Mouse (Mus musculus): ENCODE results near the gene Immp2l. TPM values are rescaled to one million over a fixed set of nuclear protein-coding genes. Genes with fewer than 3 reads are reported as not detected.

The Immp2l gene
- polyA plus RNA-seq, 1 experiment from 2014 or later = 20.5 TPM

DNA sequence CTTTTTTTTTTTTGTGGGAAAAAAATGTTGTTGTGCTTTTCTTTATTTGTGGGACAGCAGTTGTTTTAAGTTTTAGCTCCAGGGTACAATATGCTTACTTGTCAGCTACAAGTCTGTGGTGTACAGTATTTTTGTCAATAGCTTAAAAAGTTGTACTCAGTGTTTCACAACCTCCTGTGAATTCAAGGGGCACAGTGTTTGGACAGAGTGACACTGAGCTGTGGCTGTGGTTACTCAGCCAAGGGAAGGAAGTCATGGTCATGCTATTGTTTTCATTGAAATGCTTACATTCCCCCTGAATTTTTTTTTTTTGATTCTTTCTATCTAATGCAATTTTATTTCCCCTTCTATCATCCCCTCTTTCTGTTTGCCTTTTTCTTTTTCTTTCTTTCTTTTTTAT is 159.0 kb downstream of the Immp2l start:
- no peaks in the 10 kb centered on the region for H3K9me3 ChIP-seq (ENCODE audit: control insufficient read depth, low read length)
- H3K36me3 ChIP-seq (ENCODE audit: control insufficient read depth, insufficient read depth, low read length) = no peaks in the 10 kb centered on the region
- H3K4me2 ChIP-seq (ENCODE audit: low read length) = no peak overlapping the region
- ATAC-seq (replicated peaks; ENCODE audit: low FRiP score, low TSS enrichment, low read depth) (no peak), DNase-seq (ENCODE audit: low spot score) (no peak)
- no peaks in the 10 kb centered on the region for H3K27me3 ChIP-seq (replicated peaks; ENCODE audit: control insufficient read depth, insufficient read depth, low read length)
- no peak overlapping the region for H3K9ac ChIP-seq (ENCODE audit: low read length)
- H3K27ac ChIP-seq (ENCODE audit: low read depth) = no peak overlapping the region
- H3K4me1 ChIP-seq (replicated peaks; ENCODE audit: control insufficient read depth, insufficient read depth, low read length) = no peaks in the 10 kb centered on the region
- H3K4me3 ChIP-seq (ENCODE audit: low read depth, low read length) = no peak overlapping the region

DNA sequence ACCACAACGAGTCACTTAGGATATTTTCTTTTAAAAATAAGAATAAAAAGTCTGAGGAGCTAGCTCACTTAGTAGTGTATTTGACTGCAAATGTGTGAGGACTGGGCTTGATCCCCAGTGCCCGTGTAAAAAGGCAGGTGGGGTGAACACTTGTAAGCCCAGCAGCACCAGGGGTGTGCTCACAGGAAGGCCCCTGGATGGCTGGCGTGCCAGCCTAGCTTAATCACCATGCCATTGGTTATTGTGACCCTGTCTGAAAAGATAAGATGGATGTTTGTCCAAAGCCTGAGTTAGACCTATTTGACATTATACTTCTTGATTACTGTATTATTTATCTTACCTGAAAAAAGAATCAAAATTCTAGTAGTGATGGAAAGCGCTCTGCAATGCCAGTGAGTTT is 161.2 kb downstream of the Immp2l start:
- 81% methylated on average over 4 of the region's 4 CpGs for WGBS
- Histone ChIP-seq H3K4me1 (replicated peaks; ENCODE audit: control insufficient read depth, insufficient read depth, low read length) (no peaks in the 10 kb centered on the region), H3K4me2 (ENCODE audit: low read length) (no peak overlapping the region), H3K4me3 (ENCODE audit: low read depth, low read length) (no peak overlapping the region), H3K27me3 (replicated peaks; ENCODE audit: control insufficient read depth, insufficient read depth, low read length) (no peaks in the 10 kb centered on the region), H3K27ac (ENCODE audit: low read depth) (no peak overlapping the region), H3K36me3 (ENCODE audit: control insufficient read depth, insufficient read depth, low read length) (no peaks in the 10 kb centered on the region), H3K9me3 (ENCODE audit: control insufficient read depth, low read length) (no peaks in the 10 kb centered on the region), H3K9ac (ENCODE audit: low read length) (no peak overlapping the region)
- no peak for ATAC-seq (replicated peaks; ENCODE audit: low FRiP score, low TSS enrichment, low read depth)
- no peak for DNase-seq (ENCODE audit: low spot score)

DNA sequence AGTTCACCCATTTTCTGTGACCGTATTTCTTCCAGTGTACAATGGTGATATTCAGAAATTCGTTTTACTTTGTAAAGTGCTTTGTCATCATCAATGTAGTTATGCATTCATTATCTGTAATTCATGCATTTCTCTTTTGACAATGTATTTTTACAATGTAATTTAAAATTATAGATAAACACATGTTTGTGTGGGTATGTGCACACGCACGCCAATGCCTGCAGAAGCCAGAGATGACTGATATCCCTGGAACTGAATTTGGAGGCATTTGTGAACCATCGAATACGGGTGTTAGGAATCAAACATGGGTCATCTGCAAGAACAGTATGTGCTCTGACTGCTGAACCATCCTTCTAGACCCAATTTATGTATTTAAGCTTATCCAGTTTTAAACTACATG is 161.6 kb downstream of the Immp2l start:
- DNase-seq (ENCODE audit: low spot score) (no peak), ATAC-seq (replicated peaks; ENCODE audit: low FRiP score, low TSS enrichment, low read depth) (no peak)
- H3K36me3 ChIP-seq (ENCODE audit: control insufficient read depth, insufficient read depth, low read length) = no peaks in the 10 kb centered on the region
- no peak overlapping the region for H3K4me2 ChIP-seq (ENCODE audit: low read length)
- H3K4me1 ChIP-seq (replicated peaks; ENCODE audit: control insufficient read depth, insufficient read depth, low read length) = no peaks in the 10 kb centered on the region
- no peak overlapping the region for H3K27ac ChIP-seq (ENCODE audit: low read depth)
- WGBS = 90% methylated on average over 6 of the region's 6 CpGs
- H3K9ac ChIP-seq (ENCODE audit: low read length) = no peak overlapping the region
- H3K4me3 ChIP-seq (ENCODE audit: low read depth, low read length) = no peak overlapping the region
- H3K27me3 ChIP-seq (replicated peaks; ENCODE audit: control insufficient read depth, insufficient read depth, low read length) = no peaks in the 10 kb centered on the region
- no peaks in the 10 kb centered on the region for H3K9me3 ChIP-seq (ENCODE audit: control insufficient read depth, low read length)

DNA sequence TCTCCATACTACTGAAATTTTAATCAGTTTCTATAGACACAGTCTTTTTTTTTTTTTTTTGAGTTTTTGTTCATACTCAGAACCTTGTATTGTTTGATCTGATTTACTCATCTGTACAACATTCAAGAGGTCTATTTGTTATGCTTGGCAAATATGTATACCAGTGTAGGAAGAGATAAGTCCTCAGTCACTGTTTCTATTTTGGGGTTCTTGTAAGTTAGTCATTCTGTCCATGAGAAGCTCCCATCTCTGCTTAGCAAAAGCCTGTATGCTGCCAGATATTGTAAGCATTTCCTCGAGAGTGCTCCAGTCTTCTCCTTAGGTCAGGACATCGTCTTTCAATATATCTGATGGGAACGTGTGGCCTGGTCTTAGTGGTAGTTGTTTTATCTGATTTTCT is 168.9 kb downstream of the Immp2l start:
- Histone ChIP-seq H3K4me3 (ENCODE audit: low read depth, low read length) (no peak overlapping the region), H3K27ac (ENCODE audit: low read depth) (no peak overlapping the region), H3K4me1 (replicated peaks; ENCODE audit: control insufficient read depth, insufficient read depth, low read length) (no peaks in the 10 kb centered on the region), H3K4me2 (ENCODE audit: low read length) (no peak overlapping the region), H3K9ac (ENCODE audit: low read length) (no peak overlapping the region), H3K27me3 (replicated peaks; ENCODE audit: control insufficient read depth, insufficient read depth, low read length) (no peaks in the 10 kb centered on the region), H3K36me3 (ENCODE audit: control insufficient read depth, insufficient read depth, low read length) (no peaks in the 10 kb centered on the region), H3K9me3 (ENCODE audit: control insufficient read depth, low read length) (no peaks in the 10 kb centered on the region)
- DNase-seq (ENCODE audit: low spot score) (no peak), ATAC-seq (replicated peaks; ENCODE audit: low FRiP score, low TSS enrichment, low read depth) (no peak)
- 41% methylated on average over 3 of the region's 3 CpGs for WGBS

DNA sequence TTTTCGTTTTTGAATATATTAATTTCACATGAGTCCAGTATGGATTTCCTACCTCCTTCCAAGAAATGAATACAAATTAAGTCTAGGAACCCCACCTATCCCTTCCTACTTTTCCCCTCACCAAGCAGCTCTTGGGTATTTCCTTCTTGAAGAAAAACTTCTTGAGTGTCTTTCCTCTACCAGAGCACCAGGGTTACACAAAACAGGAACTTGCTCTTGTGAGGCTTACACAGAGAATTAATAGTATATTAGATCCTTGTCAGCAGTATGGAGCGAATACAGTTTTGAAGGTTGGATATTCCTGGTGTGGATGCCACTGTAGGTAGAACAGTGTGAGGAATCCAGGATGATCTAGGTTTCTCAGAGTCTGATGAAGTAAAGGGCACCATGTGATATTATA is 172.5 kb downstream of the Immp2l start:
- ATAC-seq (replicated peaks; ENCODE audit: low FRiP score, low TSS enrichment, low read depth) = no peak
- DNase-seq (ENCODE audit: low spot score) = no peak
- 91% methylated on average over 2 of the region's 2 CpGs for WGBS

DNA sequence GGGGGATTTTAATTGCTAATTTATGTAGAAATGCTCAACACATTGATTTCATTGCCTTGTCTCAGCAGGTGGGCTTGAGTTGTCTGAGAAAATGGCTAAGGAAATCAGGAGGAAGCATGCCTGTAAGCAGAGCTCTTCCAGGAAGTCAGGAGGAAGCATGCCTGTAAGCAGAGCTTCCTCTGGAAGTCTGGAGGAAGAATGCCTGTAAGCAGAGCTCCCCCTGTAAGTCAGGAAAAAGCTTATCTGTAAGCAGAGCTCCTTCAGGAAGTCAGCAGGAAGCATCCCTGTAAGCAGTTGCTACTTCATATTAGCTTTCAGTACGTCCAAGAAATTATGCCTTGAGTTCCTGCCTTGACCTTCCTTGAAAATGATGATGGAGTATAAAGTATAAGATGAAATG is 191.3 kb downstream of the Immp2l start:
- Histone ChIP-seq H3K9ac (ENCODE audit: low read length) (no peak overlapping the region), H3K27ac (ENCODE audit: low read depth) (no peak overlapping the region), H3K36me3 (ENCODE audit: control insufficient read depth, insufficient read depth, low read length) (no peaks in the 10 kb centered on the region), H3K4me2 (ENCODE audit: low read length) (no peak overlapping the region), H3K4me1 (replicated peaks; ENCODE audit: control insufficient read depth, insufficient read depth, low read length) (no peaks in the 10 kb centered on the region), H3K27me3 (replicated peaks; ENCODE audit: control insufficient read depth, insufficient read depth, low read length) (no peaks in the 10 kb centered on the region), H3K4me3 (ENCODE audit: low read depth, low read length) (no peak overlapping the region), H3K9me3 (ENCODE audit: control insufficient read depth, low read length) (no peaks in the 10 kb centered on the region)
- DNase-seq (ENCODE audit: low spot score) = no peak
- ATAC-seq (replicated peaks; ENCODE audit: low FRiP score, low TSS enrichment, low read depth) = no peak
- WGBS = 55% methylated on average over 1 of the region's 1 CpGs

More for the DNA sequence above, 172.5 kb downstream of the Immp2l start:
- Histone ChIP-seq H3K27ac (ENCODE audit: low read depth) (no peak overlapping the region), H3K36me3 (ENCODE audit: control insufficient read depth, insufficient read depth, low read length) (no peaks in the 10 kb centered on the region), H3K9ac (ENCODE audit: low read length) (no peak overlapping the region), H3K9me3 (ENCODE audit: control insufficient read depth, low read length) (no peaks in the 10 kb centered on the region), H3K4me2 (ENCODE audit: low read length) (no peak overlapping the region), H3K4me3 (ENCODE audit: low read depth, low read length) (no peak overlapping the region), H3K4me1 (replicated peaks; ENCODE audit: control insufficient read depth, insufficient read depth, low read length) (no peaks in the 10 kb centered on the region), H3K27me3 (replicated peaks; ENCODE audit: control insufficient read depth, insufficient read depth, low read length) (no peaks in the 10 kb centered on the region)

DNA sequence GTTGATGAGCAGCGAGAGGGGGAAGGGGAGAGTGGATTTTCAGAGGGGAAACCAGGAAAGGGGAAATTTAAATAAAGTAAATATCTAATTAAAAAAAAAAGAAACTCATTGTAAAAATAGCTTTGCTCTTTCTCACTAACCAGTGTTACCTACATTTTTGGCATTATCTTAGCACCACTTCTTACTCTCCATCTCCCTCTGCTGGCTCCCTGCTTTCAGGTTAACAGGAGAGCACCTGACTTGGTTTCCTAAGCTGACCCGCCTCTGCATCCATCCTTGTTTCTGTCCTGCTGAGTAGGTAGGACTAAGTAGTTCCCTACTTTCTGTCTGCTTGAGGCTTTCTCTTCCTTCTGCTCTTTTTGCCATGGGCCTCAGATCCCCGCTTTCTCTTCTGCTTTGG is 198.0 kb downstream of the Immp2l start:
- Histone ChIP-seq H3K4me3 (ENCODE audit: low read depth, low read length) (no peak overlapping the region), H3K36me3 (ENCODE audit: control insufficient read depth, insufficient read depth, low read length) (no peaks in the 10 kb centered on the region), H3K4me1 (replicated peaks; ENCODE audit: control insufficient read depth, insufficient read depth, low read length) (no peaks in the 10 kb centered on the region), H3K9ac (ENCODE audit: low read length) (no peak overlapping the region), H3K27me3 (replicated peaks; ENCODE audit: control insufficient read depth, insufficient read depth, low read length) (no peaks in the 10 kb centered on the region), H3K27ac (ENCODE audit: low read depth) (no peak overlapping the region), H3K9me3 (ENCODE audit: control insufficient read depth, low read length) (no peaks in the 10 kb centered on the region), H3K4me2 (ENCODE audit: low read length) (no peak overlapping the region)
- WGBS = 75% methylated on average over 3 of the region's 3 CpGs
- ATAC-seq (replicated peaks; ENCODE audit: low FRiP score, low TSS enrichment, low read depth) = no peak
- DNase-seq (ENCODE audit: low spot score) = no peak

DNA sequence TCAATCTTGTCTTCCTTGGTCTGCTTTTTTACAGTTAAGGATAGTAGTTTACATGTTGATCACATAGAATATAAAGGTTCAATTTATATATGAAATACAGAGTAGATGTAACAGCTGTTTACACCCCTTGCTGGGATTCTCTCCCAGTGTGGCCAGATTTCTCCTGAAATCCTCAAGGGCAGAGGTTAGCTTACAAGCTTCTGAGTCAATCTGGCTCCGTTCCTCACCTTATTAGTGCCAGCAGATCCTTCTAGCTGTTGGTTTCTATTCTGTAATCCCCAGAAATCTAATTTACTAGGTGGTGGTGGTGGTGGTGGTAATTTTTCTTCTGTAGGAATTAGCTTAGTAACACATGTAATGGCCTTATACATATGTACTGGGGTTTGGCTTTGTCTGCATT is 199.8 kb downstream of the Immp2l start:
- H3K4me1 ChIP-seq (replicated peaks; ENCODE audit: control insufficient read depth, insufficient read depth, low read length) = no peaks in the 10 kb centered on the region
- 71% methylated on average over 1 of the region's 1 CpGs for WGBS
- H3K36me3 ChIP-seq (ENCODE audit: control insufficient read depth, insufficient read depth, low read length) = no peaks in the 10 kb centered on the region
- ATAC-seq (replicated peaks; ENCODE audit: low FRiP score, low TSS enrichment, low read depth) (no peak), DNase-seq (ENCODE audit: low spot score) (no peak)
- no peak overlapping the region for H3K9ac ChIP-seq (ENCODE audit: low read length)
- no peak overlapping the region for H3K4me3 ChIP-seq (ENCODE audit: low read depth, low read length)
- no peak overlapping the region for H3K4me2 ChIP-seq (ENCODE audit: low read length)
- no peaks in the 10 kb centered on the region for H3K9me3 ChIP-seq (ENCODE audit: control insufficient read depth, low read length)
- no peaks in the 10 kb centered on the region for H3K27me3 ChIP-seq (replicated peaks; ENCODE audit: control insufficient read depth, insufficient read depth, low read length)
- no peak overlapping the region for H3K27ac ChIP-seq (ENCODE audit: low read depth)

DNA sequence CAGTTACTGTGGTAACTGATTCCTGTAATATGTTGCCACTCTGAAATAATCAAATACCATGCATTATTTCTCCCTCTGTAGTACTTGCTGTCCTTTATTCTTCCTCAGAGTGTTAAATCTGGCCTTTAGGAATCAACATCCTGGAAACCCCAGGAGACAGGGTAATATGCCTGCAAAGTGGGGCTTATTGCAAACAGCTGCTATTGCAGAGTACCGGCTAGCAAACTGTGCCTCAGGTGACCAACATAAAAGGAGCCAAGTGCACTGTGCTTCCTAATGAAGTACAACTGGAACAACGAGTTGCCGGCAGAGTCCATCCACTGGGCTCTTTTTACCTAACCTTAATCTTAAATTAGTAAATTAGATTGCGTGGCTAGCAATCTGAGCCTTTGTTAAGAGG is 200.6 kb downstream of the Immp2l start:
- Histone ChIP-seq H3K9me3 (ENCODE audit: control insufficient read depth, low read length) (no peaks in the 10 kb centered on the region), H3K27me3 (replicated peaks; ENCODE audit: control insufficient read depth, insufficient read depth, low read length) (no peaks in the 10 kb centered on the region), H3K9ac (ENCODE audit: low read length) (no peak overlapping the region), H3K4me1 (replicated peaks; ENCODE audit: control insufficient read depth, insufficient read depth, low read length) (no peaks in the 10 kb centered on the region), H3K4me2 (ENCODE audit: low read length) (no peak overlapping the region), H3K4me3 (ENCODE audit: low read depth, low read length) (no peak overlapping the region), H3K36me3 (ENCODE audit: control insufficient read depth, insufficient read depth, low read length) (no peaks in the 10 kb centered on the region), H3K27ac (ENCODE audit: low read depth) (no peak overlapping the region)
- DNase-seq (ENCODE audit: low spot score) = no peak
- ATAC-seq (replicated peaks; ENCODE audit: low FRiP score, low TSS enrichment, low read depth) = no peak
- 82% methylated on average over 4 of the region's 4 CpGs for WGBS

Measured in intestine, embryonic 14.5 days (tissue).